Mouse (Mus musculus) bone marrow, adult 2 months (tissue): Measurements from ENCODE around the gene Gm44579. TPM values are rescaled to one million over a fixed set of nuclear protein-coding genes. Genes with fewer than 3 reads are reported as not detected.

Source experiments
- H3K27ac ChIP-seq: fragments of 200-500 bp; 2 replicates; pipeline ENCODE4 v1.5.1; 2012; ENCODE audit warnings: low read depth, mild to moderate bottlenecking, control low read depth, inconsistent platforms, low read length; ENCODE audit not compliant: control insufficient read depth, poor library complexity, insufficient read depth
- H3K4me1 ChIP-seq: fragments of 200-500 bp; 2 replicates; pipeline ENCODE4 v1.6.1; 2011; ENCODE audit warnings: low read length; ENCODE audit not compliant: control insufficient read depth, insufficient read depth
- H3K4me3 ChIP-seq: fragments of 200-500 bp; replicated peaks from 2 replicates; pipeline ENCODE3; 2011; ENCODE audit warnings: mild to moderate bottlenecking, low read depth, low read length, control low read depth; ENCODE audit not compliant: control insufficient read depth
- CTCF ChIP-seq: fragments of 200-500 bp; IDR thresholded peaks from 2 replicates; pipeline ENCODE4 v1.5.1; 2011; ENCODE audit warnings: low read length, control low read depth; ENCODE audit not compliant: control insufficient read depth, insufficient read depth
- POLR2A ChIP-seq: fragments of 200-500 bp; IDR thresholded peaks from 2 replicates; pipeline ENCODE4 v1.6.1; 2011; ENCODE audit warnings: low read depth, mild to moderate bottlenecking, control low read depth, low read length, borderline replicate concordance; ENCODE audit not compliant: control insufficient read depth
- WGBS: fragments of 180-500 bp; shearing (Covaris S2); methylation state at CpG from one replicate; pipeline ENCODE4 v1.1.7; 2018; 5-methylcytosine and 5-hydroxymethylcytosine counted together
- polyA plus RNA-seq: library from polyadenylated mRNA; stranded (reverse); fragments of >200 nt; gene quantifications from 2 replicates; pipeline ENCODE4 v1.2.4, GENCODE M21; 2011; ENCODE audit warnings: low replicate concordance; ENCODE audit not compliant: missing spikeins, insufficient read depth, insufficient read length

Gm44579 gene
- polyA plus RNA-seq, 1 experiment: not detected

GRCm38 (mm10) chr15:98165525-98165924 is 55.3 kb downstream of the Gm44579 start, which contains the start of gene Asb8:
Gene Asb8, minus strand, starts transcription at chr15:98165625.
- peaks cover 2% of the 10 kb centered on the region; the same call in 1 of the 2 replicates for H3K4me1 ChIP-seq
- 75% methylated on average over 5 of the region's 5 CpGs for WGBS
- no peak within 1 kb of the TSS for H3K27ac ChIP-seq
- no peak within 1 kb of the TSS for H3K4me3 ChIP-seq
- TF ChIP-seq POLR2A (no peak), CTCF (no peak)

GRCm38 (mm10) chr15:98162561-98162960 is 58.2 kb downstream of the Gm44579 start:
- no peak for TF ChIP-seq CTCF
- TF ChIP-seq POLR2A: no peak
- WGBS: 71% methylated on average over 4 of the region's 4 CpGs
- H3K4me1 ChIP-seq: peaks cover 2% of the 10 kb centered on the region; the same call in 1 of the 2 replicates
- H3K4me3 ChIP-seq: no peak overlapping the region
- H3K27ac ChIP-seq: no peak overlapping the region

- Histone ChIP-seq H3K4me3 (peak overlapping the region; percentile 4), H3K4me1 (peaks cover 2% of the 10 kb centered on the region; the same call in 1 of the 2 replicates), H3K27ac (no peak overlapping the region)
- WGBS: 48% methylated on average over 19 of the region's 19 CpGs
- TF ChIP-seq CTCF: no peak
- no peak for TF ChIP-seq POLR2A
Measured at GRCm38 (mm10) chr15:98161026-98161805, 59.6 kb downstream of the Gm44579 start.

- H3K4me1 ChIP-seq: peaks cover 2% of the 10 kb centered on the region; the same call in 1 of the 2 replicates
- 58% methylated on average over 1 of the region's 1 CpGs for WGBS
- no peak for TF ChIP-seq CTCF
- no peak for TF ChIP-seq POLR2A
Measured at GRCm38 (mm10) chr15:98157253-98157652, 63.5 kb downstream of the Gm44579 start.

DNA sequence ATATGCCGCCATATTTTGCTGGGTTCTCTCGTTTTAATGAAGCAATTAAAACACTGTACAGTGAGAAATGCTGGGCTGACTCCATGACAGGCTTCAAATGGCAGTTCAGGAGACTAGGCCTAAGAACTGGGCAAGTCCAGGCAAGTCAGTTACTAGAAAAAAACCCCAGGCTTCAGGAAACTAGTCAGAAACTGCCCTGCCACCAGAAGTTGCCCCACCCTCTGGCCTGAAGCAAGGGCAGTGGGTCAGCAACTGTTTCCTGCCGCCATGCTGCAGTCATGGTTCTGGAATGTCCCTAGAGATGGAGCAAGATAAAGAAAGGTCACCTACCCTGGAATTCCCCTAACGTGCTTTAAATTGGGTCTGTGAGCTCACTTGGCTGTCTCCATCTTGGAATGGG is 64.8 kb downstream of the Gm44579 start:
- H3K4me1 ChIP-seq: no peaks in the 10 kb centered on the region; the same call in 1 of the 2 replicates
- no peak overlapping the region for H3K4me3 ChIP-seq
- H3K27ac ChIP-seq: no peak overlapping the region
- no peak for TF ChIP-seq POLR2A
- no peak for TF ChIP-seq CTCF
- 61% methylated on average over 4 of the region's 4 CpGs for WGBS

More at GRCm38 (mm10) chr15:98157253-98157652, 63.5 kb downstream of the Gm44579 start:
- Histone ChIP-seq H3K27ac (no peak overlapping the region), H3K4me3 (no peak overlapping the region)

GRCm38 (mm10) chr15:98155272-98155671 is 65.5 kb downstream of the Gm44579 start:
- Histone ChIP-seq H3K27ac (no peak overlapping the region), H3K4me1 (no peaks in the 10 kb centered on the region), H3K4me3 (no peak overlapping the region)
- TF ChIP-seq POLR2A (no peak), CTCF (no peak)
- 90% methylated on average over 5 of the region's 5 CpGs for WGBS

GRCm38 (mm10) chr15:98154631-98155030 is 66.1 kb downstream of the Gm44579 start:
- H3K4me3 ChIP-seq: no peak overlapping the region
- H3K27ac ChIP-seq: no peak overlapping the region
- 78% methylated on average over 3 of the region's 3 CpGs for WGBS
- TF ChIP-seq CTCF (no peak), POLR2A (no peak)
- H3K4me1 ChIP-seq: no peaks in the 10 kb centered on the region

- Histone ChIP-seq H3K4me3 (no peak overlapping the region), H3K27ac (no peak overlapping the region), H3K4me1 (no peaks in the 10 kb centered on the region)
- WGBS: 55% methylated on average over 4 of the region's 4 CpGs
- no peak for TF ChIP-seq POLR2A
- no peak for TF ChIP-seq CTCF
Measured at GRCm38 (mm10) chr15:98154146-98154545, 66.6 kb downstream of the Gm44579 start.

GRCm38 (mm10) chr15:98153625-98154024 is 67.2 kb downstream of the Gm44579 start:
- TF ChIP-seq CTCF (no peak), POLR2A (no peak)
- 35% methylated on average over 3 of the region's 3 CpGs for WGBS
- H3K4me3 ChIP-seq: no peak overlapping the region
- no peak overlapping the region for H3K27ac ChIP-seq
- no peaks in the 10 kb centered on the region for H3K4me1 ChIP-seq
